Mouse (Mus musculus) forebrain, postnatal 0 days (tissue): Measurements from ENCODE around the gene Clba1. TPM values are rescaled to one million over a fixed set of nuclear protein-coding genes. Genes with fewer than 3 reads are reported as not detected.
A peak's percentile ranks its signal among the peaks of the same experiment; 100 is the strongest.

Source experiments
- ATAC-seq: fragments of 200-750 bp; cut with Nextera tagmentation; 2 replicates; pipeline ENCODE4 v1.8.0; 2017; ENCODE audit warnings: mild to moderate bottlenecking, moderate library complexity
- DNase-seq: peaks from one replicate; pipeline ENCODE4 v3.0.0-alpha.2; 2015
- H3K27ac ChIP-seq: fragments of 300-500 bp; sonication (generic); 2 replicates; pipeline ENCODE4 v1.5.1; 2014; ENCODE audit warnings: low read depth, mild to moderate bottlenecking, antibody characterized with exemption, low read length, moderate library complexity, mixed read lengths
- H3K27me3 ChIP-seq: fragments of 300-500 bp; sonication (generic); 2 replicates; pipeline ENCODE4 v1.6.1; 2014; ENCODE audit warnings: mild to moderate bottlenecking, low read length, mixed read lengths; ENCODE audit not compliant: insufficient read depth
- H3K36me3 ChIP-seq: fragments of 300-500 bp; sonication (generic); 2 replicates; pipeline ENCODE4 v1.6.1; 2014; ENCODE audit warnings: mild to moderate bottlenecking, moderate library complexity; ENCODE audit not compliant: insufficient read depth
- H3K4me1 ChIP-seq: fragments of 300-500 bp; sonication (generic); 2 replicates; pipeline ENCODE4 v1.6.1; 2014; ENCODE audit warnings: antibody characterized with exemption; ENCODE audit not compliant: insufficient read depth
- H3K4me2 ChIP-seq: fragments of 300-500 bp; sonication (generic); 2 replicates; pipeline ENCODE4 v1.6.1; 2014; ENCODE audit warnings: low read depth, mild to moderate bottlenecking, moderate library complexity
- H3K4me3 ChIP-seq: fragments of 300-500 bp; sonication (generic); 2 replicates; pipeline ENCODE4 v1.5.1; 2014; ENCODE audit warnings: low read depth, low read length, mixed read lengths
- H3K9ac ChIP-seq: fragments of 300-500 bp; sonication (generic); 2 replicates; pipeline ENCODE4 v1.6.1; 2014; ENCODE audit warnings: mild to moderate bottlenecking
- H3K9me3 ChIP-seq: fragments of 300-500 bp; sonication (generic); 2 replicates; pipeline ENCODE4 v1.6.1; 2016; ENCODE audit warnings: low read length
- CTCF ChIP-seq: sonication (generic); IDR thresholded peaks from 2 replicates; pipeline ENCODE4 v1.5.1; 2016; ENCODE audit warnings: antibody characterized with exemption, control low read depth, low read depth
- WGBS: fragments of 180-500 bp; shearing (Covaris S2); extraction: QIAGEN DNeasy Blood & Tissue Kit; methylation state at CpG from one replicate; pipeline ENCODE4 v1.1.7; 2014; 5-methylcytosine and 5-hydroxymethylcytosine counted together
- polyA plus RNA-seq: library from polyadenylated mRNA; unstranded; fragments of >200 nt; fragmentation: Nextera tagmentation; extraction: Ambion mirVana; gene quantifications from 2 replicates; pipeline ENCODE4 v1.2.1, GENCODE M21; 2015
- total RNA-seq: library from RNA; depleted of rRNA; stranded (reverse); fragments of >200 nt; gene quantifications from 2 replicates; pipeline ENCODE4 v1.2.3, GENCODE M21; 2014

Gene Clba1
- total and polyA plus RNA-seq, 2 experiments from 2014 or later: 19.5 to 26.1 TPM

DNA sequence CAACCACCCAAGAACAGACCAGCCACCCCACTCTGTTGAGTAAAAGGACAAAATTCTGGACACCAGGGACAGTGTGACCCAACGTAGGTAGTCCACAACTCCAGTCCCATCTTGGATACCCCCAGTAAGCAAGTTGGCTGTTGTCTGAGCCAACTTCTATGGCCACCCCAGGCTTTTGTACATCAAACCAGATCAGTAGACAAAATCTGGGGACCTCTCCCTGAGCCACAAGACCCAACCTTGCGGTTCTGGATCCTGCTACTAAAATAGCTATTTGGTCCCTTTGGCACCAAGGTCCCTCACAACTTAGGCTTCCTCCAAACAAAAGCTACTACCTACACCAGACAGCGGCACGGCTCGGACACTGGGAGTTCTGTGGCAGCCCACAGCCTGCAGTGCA is 13.7 kb upstream of the Clba1 start:
- no peaks in the 10 kb centered on the region for H3K9me3 ChIP-seq
- no peak overlapping the region for H3K4me3 ChIP-seq
- peaks cover 4% of the 10 kb centered on the region; the same call in 1 of the 2 replicates for H3K4me1 ChIP-seq
- DNase-seq (no peak), ATAC-seq (no peak)
- H3K9ac ChIP-seq: no peak overlapping the region
- no peaks in the 10 kb centered on the region for H3K36me3 ChIP-seq
- no peak for TF ChIP-seq CTCF
- no peak overlapping the region for H3K4me2 ChIP-seq
- H3K27ac ChIP-seq: no peak overlapping the region
- H3K27me3 ChIP-seq: no peaks in the 10 kb centered on the region; the same call in 1 of the 2 replicates
- 83% methylated on average over 5 of the region's 5 CpGs for WGBS

GRCm38 (mm10) chr12:112795466-112796104 is 13.2 kb upstream of the Clba1 start:
- Histone ChIP-seq H3K4me1 (peaks cover 4% of the 10 kb centered on the region; the same call in 1 of the 2 replicates), H3K4me3 (no peak overlapping the region), H3K27ac (no peak overlapping the region), H3K36me3 (no peaks in the 10 kb centered on the region), H3K9ac (no peak overlapping the region), H3K9me3 (no peaks in the 10 kb centered on the region), H3K4me2 (no peak overlapping the region), H3K27me3 (no peaks in the 10 kb centered on the region; the same call in 1 of the 2 replicates)
- no peak for DNase-seq
- WGBS: 70% methylated on average over 18 of the region's 18 CpGs
- no peak for TF ChIP-seq CTCF
- ATAC-seq: no peak

DNA sequence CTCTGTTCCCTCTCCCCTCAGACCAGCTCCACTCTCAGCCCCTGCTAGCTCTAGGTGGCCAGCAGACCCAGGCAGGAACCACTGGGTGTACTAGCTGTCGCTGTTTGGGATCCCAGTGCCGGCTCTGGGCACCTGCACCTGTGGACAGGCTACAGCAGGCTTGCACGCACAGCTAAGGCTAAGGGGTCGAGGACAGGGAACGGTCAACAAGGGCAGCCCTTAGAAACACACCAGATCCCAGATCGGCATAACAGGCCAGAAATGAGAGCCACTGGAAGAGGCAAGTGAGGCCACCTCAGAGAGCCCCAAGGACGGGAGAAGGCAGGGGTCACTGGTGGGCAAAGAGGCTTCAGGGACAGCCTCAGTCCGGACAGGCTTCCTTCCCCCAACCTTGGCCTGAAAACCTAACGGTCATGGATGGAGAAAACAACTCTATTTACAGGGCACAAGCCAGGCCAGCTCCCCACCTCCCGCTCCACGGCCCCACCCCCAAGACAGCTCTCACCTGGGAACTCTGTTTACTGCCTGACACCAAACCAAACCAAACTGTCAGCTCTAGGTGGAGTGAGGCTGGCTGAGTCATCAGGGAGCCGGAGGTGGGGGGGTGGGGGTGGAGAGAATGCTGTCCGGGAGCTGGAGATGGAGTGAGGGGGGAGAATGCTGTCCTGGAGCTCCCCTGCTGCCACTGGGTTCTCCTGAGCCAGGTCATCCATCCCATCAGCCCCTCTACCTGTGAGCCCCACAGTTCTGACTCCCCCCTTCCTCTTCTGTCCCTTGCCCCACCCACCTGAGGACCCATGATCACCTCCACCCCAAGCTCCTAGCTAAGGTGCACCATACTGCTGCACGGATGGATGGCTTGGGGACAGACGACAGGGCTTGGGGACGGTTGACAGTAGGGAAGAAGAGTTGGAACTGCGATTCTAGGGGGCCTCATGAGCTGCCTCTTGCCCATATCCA is 11.9 kb upstream of the Clba1 start:
- TF ChIP-seq CTCF: no peak
- 58% methylated on average over 17 of the region's 17 CpGs for WGBS
- no peak for DNase-seq

DNA sequence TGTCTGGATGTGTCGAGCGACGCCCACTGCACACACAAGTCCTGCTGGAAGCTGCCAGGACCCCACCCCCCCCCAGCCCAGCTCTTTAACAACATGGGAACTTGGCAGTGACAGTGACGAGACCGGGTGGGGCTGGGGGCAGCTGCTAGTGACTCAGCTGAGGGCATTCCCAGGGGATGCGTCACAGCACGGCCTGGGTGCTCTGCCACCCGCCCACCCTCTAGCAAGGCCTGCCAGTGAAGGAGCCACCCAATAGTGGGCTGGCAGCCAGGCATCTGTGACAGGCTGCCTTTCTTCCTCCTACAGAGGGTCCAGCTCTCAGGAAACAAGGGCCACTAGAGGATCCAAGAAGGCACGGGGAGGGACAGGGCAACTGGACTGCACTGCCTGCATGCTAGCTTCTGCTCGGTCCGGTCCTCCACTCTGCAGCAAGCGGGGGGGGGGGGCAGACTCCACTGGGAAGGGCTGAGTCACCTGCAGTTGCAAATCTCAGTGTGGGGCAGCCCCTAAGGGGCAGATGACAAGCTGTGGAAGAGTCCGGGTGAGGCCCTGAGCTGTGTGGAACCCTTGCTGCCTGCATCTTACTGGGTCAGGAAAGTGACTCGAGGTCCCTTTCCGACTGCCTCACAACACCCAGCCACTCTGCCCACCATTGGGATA is 10.9 kb upstream of the Clba1 start:
- DNase-seq (peak; percentile 55), ATAC-seq (peak; percentile 55)
- no peak overlapping the region for H3K27ac ChIP-seq
- no peaks in the 10 kb centered on the region for H3K36me3 ChIP-seq
- H3K4me1 ChIP-seq: peaks cover 4% of the 10 kb centered on the region; the same call in 1 of the 2 replicates
- no peak overlapping the region for H3K9ac ChIP-seq
- H3K4me3 ChIP-seq: no peak overlapping the region
- 45% methylated on average over 15 of the region's 15 CpGs for WGBS
- no peaks in the 10 kb centered on the region; the same call in none of the 2 replicates for H3K27me3 ChIP-seq
- no peaks in the 10 kb centered on the region for H3K9me3 ChIP-seq
- TF ChIP-seq CTCF: no peak
- no peak overlapping the region for H3K4me2 ChIP-seq

More for the DNA sequence above, 11.9 kb upstream of the Clba1 start:
- Histone ChIP-seq H3K4me1 (peaks cover 4% of the 10 kb centered on the region; the same call in 1 of the 2 replicates), H3K27me3 (no peaks in the 10 kb centered on the region; the same call in none of the 2 replicates), H3K9me3 (no peaks in the 10 kb centered on the region), H3K36me3 (no peaks in the 10 kb centered on the region), H3K4me2 (no peak overlapping the region), H3K27ac (no peak overlapping the region), H3K9ac (no peak overlapping the region), H3K4me3 (no peak overlapping the region)
- ATAC-seq: no peak

DNA sequence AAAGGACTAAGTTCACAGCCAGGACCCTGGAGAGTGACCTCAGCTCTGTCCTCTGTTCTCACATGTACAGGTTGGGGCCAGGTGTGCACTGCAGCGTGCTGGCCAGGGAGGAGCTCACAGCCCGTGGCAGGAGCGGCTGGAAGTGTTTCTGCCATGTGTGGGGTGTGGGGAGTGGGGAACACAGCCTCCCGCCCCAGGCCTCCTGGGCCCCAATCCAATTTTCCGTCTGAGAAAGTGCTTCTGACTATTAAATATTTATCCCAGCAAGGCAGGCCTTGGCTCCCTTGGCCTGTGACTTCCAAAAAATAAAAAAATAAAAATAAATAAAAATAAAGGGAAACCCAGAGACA is 10.4 kb upstream of the Clba1 start:
- Histone ChIP-seq H3K27ac (no peak overlapping the region), H3K27me3 (no peaks in the 10 kb centered on the region; the same call in none of the 2 replicates), H3K4me2 (no peak overlapping the region), H3K36me3 (no peaks in the 10 kb centered on the region), H3K4me3 (no peak overlapping the region), H3K9me3 (no peaks in the 10 kb centered on the region), H3K9ac (no peak overlapping the region), H3K4me1 (peaks cover 4% of the 10 kb centered on the region; the same call in 1 of the 2 replicates)
- no peak for ATAC-seq
- WGBS: 28% methylated on average over 5 of the region's 5 CpGs
- no peak for DNase-seq
- no peak for TF ChIP-seq CTCF

DNA sequence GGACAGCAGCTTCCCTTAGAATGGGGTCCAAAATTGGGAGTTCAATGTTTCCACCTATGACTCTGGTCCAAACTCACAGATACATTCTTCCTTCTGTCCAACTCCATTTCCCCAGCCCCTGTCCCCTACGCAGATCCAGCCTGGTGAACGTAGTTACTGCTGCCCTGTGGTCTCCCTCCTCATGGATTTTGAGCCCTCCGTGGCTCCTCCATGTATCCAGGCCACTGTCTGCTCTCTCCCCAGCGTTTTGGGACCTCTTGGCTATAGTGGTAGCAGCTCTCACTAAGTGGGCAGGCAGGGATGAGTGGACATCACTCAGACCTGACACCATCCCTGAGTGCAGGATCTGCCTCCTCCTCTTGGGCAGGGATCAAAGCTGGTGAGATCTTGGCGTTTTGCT is 10.0 kb upstream of the Clba1 start:
- no peak for TF ChIP-seq CTCF
- no peak for ATAC-seq
- Histone ChIP-seq H3K9me3 (no peaks in the 10 kb centered on the region), H3K36me3 (no peaks in the 10 kb centered on the region), H3K4me1 (peaks cover 4% of the 10 kb centered on the region; the same call in 1 of the 2 replicates), H3K4me3 (no peak overlapping the region), H3K4me2 (no peak overlapping the region), H3K9ac (no peak overlapping the region), H3K27ac (no peak overlapping the region), H3K27me3 (no peaks in the 10 kb centered on the region; the same call in none of the 2 replicates)
- DNase-seq: no peak
- WGBS: 65% methylated on average over 5 of the region's 5 CpGs
